Mouse (Mus musculus) natural killer cell, adult 2 months (primary cell): ENCODE data around the gene Defb25.
"Not testable (repeated sequence)": the region's sequence is repeated elsewhere in the genome, so short reads cannot be mapped to it uniquely, and the experiment has no call there.

Experiments
- DNase-seq, 2 experiments: peaks; one replicate each; pipeline ENCODE4 v3.0.0; 2022; ENCODE audit warnings: low spot score in 2 of 2

Defb25 gene

GRCm38 (mm10) chr2:152622953-152623352 is at the start of gene Defb25:
Gene Defb25, minus strand, starts transcription at chr2:152623053.
- no peak for DNase-seq

GRCm38 (mm10) chr2:152672166-152672565 is 49.3 kb upstream of the Defb25 start:
- DNase-seq = no peak

- DNase-seq = peak; percentile 35 to 54
These were observed 48.8 kb upstream of the Defb25 start for GRCm38 (mm10) chr2:152671642-152671999.

GRCm38 (mm10) chr2:152670983-152671641 is 48.3 kb upstream of the Defb25 start:
- peak; percentile 17 to 52 for DNase-seq

GRCm38 (mm10) chr2:152669639-152670484 is 47.0 kb upstream of the Defb25 start:
- DNase-seq = peak in 1 of 2 experiments; percentile 8

- DNase-seq = peak; percentile 88 to 92
These were observed 46.4 kb upstream of the Defb25 start, which contains the start of gene H13 for GRCm38 (mm10) chr2:152669256-152669638. Gene H13, plus strand, starts transcription at chr2:152669461.

GRCm38 (mm10) chr2:152666191-152666590 is 43.3 kb upstream of the Defb25 start:
- DNase-seq = not testable (repeated sequence)

- no peak for DNase-seq
These were observed 38.3 kb upstream of the Defb25 start for GRCm38 (mm10) chr2:152661163-152661562.

- DNase-seq = no peak
These were observed 34.5 kb upstream of the Defb25 start for GRCm38 (mm10) chr2:152657398-152657797.

- no peak for DNase-seq
These were observed 31.2 kb upstream of the Defb25 start for GRCm38 (mm10) chr2:152653874-152654715.

GRCm38 (mm10) chr2:152652901-152653620 is 30.2 kb upstream of the Defb25 start:
- no peak for DNase-seq

GRCm38 (mm10) chr2:152639406-152640113 is 16.7 kb upstream of the Defb25 start:
- no peak for DNase-seq

- no peak for DNase-seq
These were observed 16.0 kb upstream of the Defb25 start for GRCm38 (mm10) chr2:152638865-152639264.

- no peak for DNase-seq
These were observed 14.5 kb upstream of the Defb25 start for GRCm38 (mm10) chr2:152637381-152637780.

GRCm38 (mm10) chr2:152637006-152637322 is 14.1 kb upstream of the Defb25 start:
- DNase-seq = no peak

GRCm38 (mm10) chr2:152636246-152637005 is 13.6 kb upstream of the Defb25 start:
- DNase-seq = no peak

- DNase-seq = no peak
These were observed 11.5 kb upstream of the Defb25 start for GRCm38 (mm10) chr2:152634311-152634710.

GRCm38 (mm10) chr2:152633334-152633733 is 10.5 kb upstream of the Defb25 start:
- DNase-seq = no peak

- no peak for DNase-seq
These were observed 7.1 kb upstream of the Defb25 start for GRCm38 (mm10) chr2:152629904-152630303.

GRCm38 (mm10) chr2:152629239-152629638 is 6.4 kb upstream of the Defb25 start:
- DNase-seq = no peak
